Mouse (Mus musculus): ENCODE measurements at regions not wholly inside any gene's neighbourhood (a gene's known extent, or its start where the extent isn't known, plus 50 kb on each side); places are given as distances from the start of the nearest gene placed in this dataset.
"Not testable (repeated sequence)": the region's sequence is repeated elsewhere in the genome, so short reads cannot be mapped to it uniquely, and the experiment has no call there.

DNA sequence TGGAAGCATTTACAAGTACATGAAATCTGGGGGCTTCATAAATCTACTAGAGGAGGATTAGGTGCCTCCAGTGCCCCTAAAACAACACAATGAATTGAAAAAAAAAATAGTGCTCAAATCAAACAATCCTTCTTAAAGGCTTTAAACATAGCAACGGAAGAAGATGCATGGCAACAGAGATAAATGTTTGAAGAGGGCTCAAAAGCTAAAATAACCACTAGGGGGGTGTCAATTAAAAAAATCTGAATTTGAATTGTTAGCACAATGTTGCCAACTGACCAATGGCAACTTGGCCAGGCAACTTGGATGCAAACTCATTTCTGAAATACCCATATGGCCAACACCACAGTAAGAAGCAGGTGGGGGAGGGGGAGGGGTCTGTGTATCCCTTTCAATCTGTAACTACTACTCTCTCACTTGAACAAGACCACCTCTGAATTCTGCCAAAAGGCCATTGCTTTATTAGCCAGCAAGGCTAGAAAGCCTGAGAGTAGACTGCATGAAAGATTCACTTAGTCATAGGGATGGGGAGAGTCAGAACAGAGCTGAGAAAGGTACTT, 312.6 kb downstream of the Samd5 start:
- TF ChIP-seq CTCF (IDR thresholded peaks at IDR 0.05), result peak; percentile 23; the same call in 1 of the 2 replicates
- TF ChIP-seq POLR2A (IDR thresholded peaks at IDR 0.05; ENCODE audit: insufficient read depth, low read depth, low read length), result no peak
- DNase-seq, result no peak
- H3K27ac ChIP-seq, result no peak overlapping the region
- H3K36me3 ChIP-seq (ENCODE audit: control insufficient read depth, insufficient read depth, low read length), result no peaks in the 10 kb centered on the region
- WGBS, result 51% methylated on average over 1 of the region's 1 CpGs
- no peaks in the 10 kb centered on the region for H3K27me3 ChIP-seq (ENCODE audit: control insufficient read depth, insufficient read depth, low read length)
- no peak overlapping the region for H3K4me3 ChIP-seq
- no peak overlapping the region for H3K9ac ChIP-seq (ENCODE audit: low read depth, low read length)
- no peaks in the 10 kb centered on the region for H3K4me1 ChIP-seq (ENCODE audit: control insufficient read depth, insufficient read depth, low read length)
- intact Hi-C loops (cut with DNase I), result loop anchor here (10.0 kb wide), 1 partner anchor 312 kb away; the partner anchor contains the start of gene Samd5
- H3K79me2 ChIP-seq (replicated peaks; ENCODE audit: control insufficient read depth, insufficient read depth, low read length), result no peaks in the 10 kb centered on the region

DNA sequence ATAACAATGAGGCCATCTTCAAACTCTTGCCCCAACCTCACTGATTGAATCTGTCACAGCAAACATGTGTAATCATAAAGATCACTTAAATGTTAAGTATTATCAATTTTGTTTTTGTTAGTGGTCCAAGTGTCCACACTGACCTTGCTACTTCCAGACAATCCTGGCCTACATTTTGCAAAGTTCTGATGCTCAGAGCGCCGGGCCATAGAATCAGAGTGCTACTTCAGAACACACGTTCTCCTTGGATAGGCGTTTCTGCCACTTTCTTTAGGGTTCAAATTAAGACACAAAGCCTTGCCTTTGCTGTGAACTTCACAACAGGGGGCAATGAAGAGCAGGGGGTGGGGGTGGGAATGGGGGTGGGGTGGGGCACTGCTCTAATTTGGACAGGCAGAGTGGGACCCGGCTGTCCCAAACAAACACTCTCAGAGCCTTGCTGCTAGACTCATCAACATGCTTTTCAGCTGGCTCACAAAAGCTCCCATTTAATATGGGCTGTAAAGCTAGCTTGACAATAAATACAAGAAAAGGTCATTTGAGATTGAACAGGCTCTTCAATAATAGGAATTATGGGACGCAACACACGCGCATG, 336.7 kb downstream of the Samd5 start:
- WGBS, result 90% methylated on average over 8 of the region's 8 CpGs
- intact Hi-C loops (cut with DNase I), result no loop called here
- no peak overlapping the region for H3K27ac ChIP-seq
- H3K36me3 ChIP-seq (ENCODE audit: control insufficient read depth, insufficient read depth, low read length), result no peaks in the 10 kb centered on the region
- H3K79me2 ChIP-seq (replicated peaks; ENCODE audit: control insufficient read depth, insufficient read depth, low read length), result no peaks in the 10 kb centered on the region
- no peak for DNase-seq
- no peaks in the 10 kb centered on the region for H3K27me3 ChIP-seq (ENCODE audit: control insufficient read depth, insufficient read depth, low read length)
- H3K4me3 ChIP-seq, result no peak overlapping the region
- H3K9ac ChIP-seq (ENCODE audit: low read depth, low read length), result no peak overlapping the region
- H3K4me1 ChIP-seq (ENCODE audit: control insufficient read depth, insufficient read depth, low read length), result no peaks in the 10 kb centered on the region
- TF ChIP-seq CTCF (IDR thresholded peaks at IDR 0.05) (no peak), EP300 (IDR thresholded peaks at IDR 0.05; ENCODE audit: insufficient read depth, low read depth, low read length) (no peak), POLR2A (IDR thresholded peaks at IDR 0.05; ENCODE audit: insufficient read depth, low read depth, low read length) (no peak)

DNA sequence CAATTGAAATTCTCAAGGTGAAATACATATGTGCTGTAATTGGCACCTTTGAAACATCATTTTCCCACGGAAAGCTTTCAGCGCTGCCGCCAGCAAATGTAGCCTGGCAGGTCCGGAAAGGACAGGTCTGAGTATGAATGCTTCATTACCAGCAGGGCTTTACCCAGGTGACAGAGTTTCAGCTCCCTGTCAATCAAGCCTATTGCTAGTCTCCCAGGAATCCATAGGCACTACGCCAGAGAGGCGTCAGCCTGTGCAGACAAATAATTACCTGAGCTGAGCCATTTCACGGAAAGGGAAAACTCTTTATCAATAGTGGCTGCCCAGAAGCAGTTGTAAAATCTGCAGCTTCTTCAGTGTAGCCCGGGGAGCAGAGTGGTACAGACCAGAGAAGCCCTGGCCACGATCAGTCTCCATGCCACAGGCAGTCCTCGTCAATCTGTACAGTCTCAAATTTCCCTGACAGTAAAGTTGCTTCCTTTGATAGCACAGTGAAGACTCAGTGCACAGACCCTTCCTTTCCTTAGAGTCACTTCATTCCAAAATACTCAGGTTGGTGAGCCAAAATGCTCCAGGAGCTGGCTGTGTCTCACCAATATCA, 340.7 kb downstream of the Samd5 start:
- no peaks in the 10 kb centered on the region for H3K79me2 ChIP-seq (replicated peaks; ENCODE audit: control insufficient read depth, insufficient read depth, low read length)
- no peak for DNase-seq
- no peaks in the 10 kb centered on the region for H3K4me1 ChIP-seq (ENCODE audit: control insufficient read depth, insufficient read depth, low read length)
- no peak overlapping the region for H3K4me3 ChIP-seq
- H3K36me3 ChIP-seq (ENCODE audit: control insufficient read depth, insufficient read depth, low read length), result no peaks in the 10 kb centered on the region
- TF ChIP-seq EP300 (IDR thresholded peaks at IDR 0.05; ENCODE audit: insufficient read depth, low read depth, low read length) (no peak), CTCF (IDR thresholded peaks at IDR 0.05) (no peak), POLR2A (IDR thresholded peaks at IDR 0.05; ENCODE audit: insufficient read depth, low read depth, low read length) (no peak)
- intact Hi-C loops (cut with DNase I), result no loop called here
- no peaks in the 10 kb centered on the region for H3K27me3 ChIP-seq (ENCODE audit: control insufficient read depth, insufficient read depth, low read length)
- no peak overlapping the region for H3K27ac ChIP-seq
- no peak overlapping the region for H3K9ac ChIP-seq (ENCODE audit: low read depth, low read length)
- WGBS, result 75% methylated on average over 10 of the region's 10 CpGs

- Histone ChIP-seq H3K4me1 (ENCODE audit: control insufficient read depth, insufficient read depth, low read length) (no peaks in the 10 kb centered on the region), H3K9ac (ENCODE audit: low read depth, low read length) (no peak overlapping the region), H3K4me3 (no peak overlapping the region), H3K79me2 (replicated peaks; ENCODE audit: control insufficient read depth, insufficient read depth, low read length) (no peaks in the 10 kb centered on the region), H3K27ac (no peak overlapping the region), H3K36me3 (ENCODE audit: control insufficient read depth, insufficient read depth, low read length) (no peaks in the 10 kb centered on the region), H3K27me3 (ENCODE audit: control insufficient read depth, insufficient read depth, low read length) (no peaks in the 10 kb centered on the region)
- no peak for DNase-seq
- TF ChIP-seq CTCF (IDR thresholded peaks at IDR 0.05), result no peak
- no peak for TF ChIP-seq EP300 (IDR thresholded peaks at IDR 0.05; ENCODE audit: insufficient read depth, low read depth, low read length)
- TF ChIP-seq POLR2A (IDR thresholded peaks at IDR 0.05; ENCODE audit: insufficient read depth, low read depth, low read length), result no peak
- intact Hi-C loops (cut with DNase I), result no loop called here
- WGBS, result 79% methylated on average over 3 of the region's 3 CpGs
Measured at GRCm38 (mm10) chr10:9331694-9332093, 343.3 kb downstream of the Samd5 start.

DNA sequence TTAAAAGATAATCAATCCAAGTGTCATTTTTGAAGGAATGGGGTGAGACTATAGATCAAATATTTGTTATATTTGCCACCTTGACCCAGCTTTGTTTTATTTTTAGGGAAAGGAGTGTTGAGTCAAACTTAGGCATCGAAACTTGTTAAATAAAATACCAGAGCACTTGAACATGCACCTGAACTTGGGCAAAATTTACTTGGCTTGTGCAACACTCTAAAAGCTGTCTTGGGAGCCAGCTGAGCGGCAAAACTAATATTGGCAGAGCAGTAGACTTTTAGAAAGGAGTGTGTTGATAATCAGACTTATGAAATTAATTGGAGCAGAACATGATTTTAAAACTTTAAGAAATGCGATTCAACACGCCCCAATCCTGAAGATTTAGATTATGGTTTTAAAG, 346.7 kb downstream of the Samd5 start:
- no peaks in the 10 kb centered on the region for H3K36me3 ChIP-seq (ENCODE audit: control insufficient read depth, insufficient read depth, low read length)
- no peak overlapping the region for H3K9ac ChIP-seq (ENCODE audit: low read depth, low read length)
- DNase-seq, result no peak
- WGBS, result 88% methylated on average over 4 of the region's 4 CpGs
- H3K27me3 ChIP-seq (ENCODE audit: control insufficient read depth, insufficient read depth, low read length), result no peaks in the 10 kb centered on the region
- no peak for TF ChIP-seq EP300 (IDR thresholded peaks at IDR 0.05; ENCODE audit: insufficient read depth, low read depth, low read length)
- no peak for TF ChIP-seq CTCF (IDR thresholded peaks at IDR 0.05)
- TF ChIP-seq POLR2A (IDR thresholded peaks at IDR 0.05; ENCODE audit: insufficient read depth, low read depth, low read length), result no peak
- intact Hi-C loops (cut with DNase I), result no loop called here
- no peaks in the 10 kb centered on the region for H3K4me1 ChIP-seq (ENCODE audit: control insufficient read depth, insufficient read depth, low read length)
- H3K27ac ChIP-seq, result no peak overlapping the region
- no peak overlapping the region for H3K4me3 ChIP-seq
- no peaks in the 10 kb centered on the region for H3K79me2 ChIP-seq (replicated peaks; ENCODE audit: control insufficient read depth, insufficient read depth, low read length)

GRCm38 (mm10) chr10:9327881-9328280, 347.1 kb downstream of the Samd5 start:
- H3K4me3 ChIP-seq; H3K4me1 ChIP-seq (ENCODE audit: control insufficient read depth, insufficient read depth, low read length); H3K36me3 ChIP-seq (ENCODE audit: control insufficient read depth, insufficient read depth, low read length); intact Hi-C loops (cut with DNase I); H3K9ac ChIP-seq (ENCODE audit: low read depth, low read length); H3K27me3 ChIP-seq (ENCODE audit: control insufficient read depth, insufficient read depth, low read length); H3K79me2 ChIP-seq (replicated peaks; ENCODE audit: control insufficient read depth, insufficient read depth, low read length); H3K27ac ChIP-seq: not testable (repeated sequence)
- peak; percentile 23 to 33 for DNase-seq
- 64% methylated on average over 4 of the region's 4 CpGs for WGBS

Data from heart, adult 2 months (tissue).